Mouse (Mus musculus) brain, embryonic 14.5 days (tissue): ENCODE measurements around the gene Cep89. TPM values are rescaled to one million over a fixed set of nuclear protein-coding genes. Genes with fewer than 3 reads are reported as not detected.

Experiments
- DNase-seq: peaks from one replicate; pipeline ENCODE4 v3.0.0-alpha.2; 2011; ENCODE audit warnings: low read depth
- CTCF ChIP-seq: fragments of 200-500 bp; IDR thresholded peaks from 2 replicates; pipeline ENCODE4 v1.5.1; 2012; ENCODE audit warnings: inconsistent platforms, mild to moderate bottlenecking, moderate library complexity, borderline replicate concordance; ENCODE audit not compliant: insufficient read depth, insufficient read length; ENCODE audit errors: extremely low read depth
- POLR2A ChIP-seq: fragments of 200-500 bp; IDR thresholded peaks from 2 replicates; pipeline ENCODE4 v1.6.1; 2012; ENCODE audit warnings: mild to moderate bottlenecking, inconsistent platforms, borderline replicate concordance; ENCODE audit not compliant: poor library complexity, insufficient read depth, insufficient read length, severe bottlenecking; ENCODE audit errors: extremely low read depth
- polyA plus RNA-seq: library from polyadenylated mRNA; depleted of rRNA; stranded (reverse); fragments of >200 nt; gene quantifications from 2 replicates; pipeline ENCODE4 v1.2.3, GENCODE M21; 2012

The Cep89 gene
- polyA plus RNA-seq, 1 experiment = 29.0 TPM

- TF ChIP-seq CTCF (no peak), POLR2A (no peak)
- DNase-seq = no peak
Measured at GRCm38 (mm10) chr7:35395734-35396456, 940 bp upstream of the Cep89 start.

- TF ChIP-seq POLR2A = no peak
- TF ChIP-seq CTCF = no peak
- DNase-seq = no peak
Measured at GRCm38 (mm10) chr7:35401169-35401568, 4.3 kb downstream of the Cep89 start.

- DNase-seq = no peak
- TF ChIP-seq POLR2A (no peak), CTCF (no peak)
Measured at GRCm38 (mm10) chr7:35415226-35415625, 18.4 kb downstream of the Cep89 start.

GRCm38 (mm10) chr7:35415801-35416653 is 19.2 kb downstream of the Cep89 start:
- no peak for DNase-seq
- TF ChIP-seq POLR2A (no peak), CTCF (no peak)

GRCm38 (mm10) chr7:35416654-35416948 is 19.8 kb downstream of the Cep89 start:
- TF ChIP-seq POLR2A (no peak), CTCF (no peak)
- DNase-seq = no peak

- TF ChIP-seq CTCF (no peak), POLR2A (no peak)
- DNase-seq = no peak
Measured at GRCm38 (mm10) chr7:35423071-35423470, 26.2 kb downstream of the Cep89 start.

- no peak for TF ChIP-seq CTCF
- TF ChIP-seq POLR2A = no peak
- DNase-seq = no peak
Measured at GRCm38 (mm10) chr7:35428146-35428545, 31.3 kb downstream of the Cep89 start.

- TF ChIP-seq CTCF (no peak), POLR2A (no peak)
- no peak for DNase-seq
Measured at GRCm38 (mm10) chr7:35435266-35435665, 38.4 kb downstream of the Cep89 start.

- TF ChIP-seq CTCF (no peak), POLR2A (no peak)
- DNase-seq = no peak
Measured at GRCm38 (mm10) chr7:35447501-35447900, 50.7 kb downstream of the Cep89 start.

GRCm38 (mm10) chr7:35447996-35448846 is 51.4 kb downstream of the Cep89 start, which contains the start of gene Slc7a9:
Gene Slc7a9 (plus strand): TSS chr7:35448796.
- peak; percentile 4 for DNase-seq

GRCm38 (mm10) chr7:35448867-35449266 is 52.0 kb downstream of the Cep89 start:
- TF ChIP-seq CTCF (no peak), POLR2A (no peak)

More at GRCm38 (mm10) chr7:35447996-35448846, 51.4 kb downstream of the Cep89 start, which contains the start of gene Slc7a9:
- TF ChIP-seq POLR2A = no peak
- no peak for TF ChIP-seq CTCF

GRCm38 (mm10) chr7:35456091-35456814 is 59.4 kb downstream of the Cep89 start:
- TF ChIP-seq POLR2A (no peak), CTCF (no peak)
- DNase-seq = no peak

More at GRCm38 (mm10) chr7:35448867-35449266, 52.0 kb downstream of the Cep89 start:
- DNase-seq = no peak
